Mouse (Mus musculus) neural tube, embryonic 11.5 days (tissue): ENCODE measurements around the gene Ets1. TPM values are rescaled to one million over a fixed set of nuclear protein-coding genes. Genes with fewer than 3 reads are reported as not detected.

Experiments
- ATAC-seq: fragments of 200-750 bp; cut with Nextera tagmentation; 2 replicates; pipeline ENCODE4 v1.8.0; 2017; ENCODE audit warnings: moderate number of reproducible peaks, mild to moderate bottlenecking, moderate TSS enrichment, moderate library complexity; ENCODE audit not compliant: insufficient read depth, low FRiP score, low TSS enrichment
- DNase-seq: peaks from one replicate; pipeline ENCODE4 v3.0.0-alpha.2; 2015; ENCODE audit warnings: low spot score
- H3K27ac ChIP-seq: fragments of 300-500 bp; sonication (generic); 2 replicates; pipeline ENCODE4 v1.5.1; 2014; ENCODE audit warnings: low read depth, mild to moderate bottlenecking, low read length
- H3K27me3 ChIP-seq: fragments of 300-500 bp; sonication (generic); 2 replicates; pipeline ENCODE4 v1.6.1; 2014; ENCODE audit warnings: mild to moderate bottlenecking, low read length, mixed read lengths; ENCODE audit not compliant: control insufficient read depth, insufficient read depth
- H3K36me3 ChIP-seq: fragments of 300-500 bp; sonication (generic); 2 replicates; pipeline ENCODE4 v1.6.1; 2014; ENCODE audit warnings: mild to moderate bottlenecking, low read length, moderate library complexity, mixed read lengths; ENCODE audit not compliant: control insufficient read depth, insufficient read depth
- H3K4me1 ChIP-seq: fragments of 300-500 bp; sonication (generic); 2 replicates; pipeline ENCODE4 v1.6.1; 2014; ENCODE audit warnings: low read length, mixed read lengths; ENCODE audit not compliant: control insufficient read depth, insufficient read depth
- H3K4me2 ChIP-seq: fragments of 300-500 bp; sonication (generic); 2 replicates; pipeline ENCODE4 v1.6.1; 2014; ENCODE audit warnings: low read depth, mild to moderate bottlenecking, moderate library complexity
- H3K4me3 ChIP-seq: fragments of 300-500 bp; sonication (generic); 2 replicates; pipeline ENCODE4 v1.5.1; 2014; ENCODE audit warnings: low read depth, low read length
- H3K9ac ChIP-seq: fragments of 300-500 bp; sonication (generic); 2 replicates; pipeline ENCODE4 v1.6.1; 2014; ENCODE audit warnings: mild to moderate bottlenecking, low read length
- H3K9me3 ChIP-seq: fragments of 300-500 bp; sonication (generic); 2 replicates; pipeline ENCODE4 v1.6.1; 2016; ENCODE audit warnings: low read length; ENCODE audit not compliant: control insufficient read depth
- WGBS: fragments of 180-500 bp; shearing (Covaris S2); extraction: QIAGEN DNeasy Blood & Tissue Kit; methylation state at CpG from one replicate; pipeline ENCODE4 v1.1.7; 2014; 5-methylcytosine and 5-hydroxymethylcytosine counted together
- polyA plus RNA-seq: library from polyadenylated mRNA; unstranded; fragments of >200 nt; fragmentation: Nextera tagmentation; extraction: Ambion mirVana; gene quantifications from 2 replicates; pipeline ENCODE4 v1.2.1, GENCODE M21; 2014

Gene Ets1
- polyA plus RNA-seq, 1 experiment from 2014 or later = 34.4 TPM

GRCm38 (mm10) chr9:32743157-32743556, 107.1 kb downstream of the Ets1 start:
- no peak for ATAC-seq
- H3K4me1 ChIP-seq = no peaks in the 10 kb centered on the region
- 51% methylated on average over 8 of the region's 8 CpGs for WGBS

GRCm38 (mm10) chr9:32743642-32744161, 107.7 kb downstream of the Ets1 start:
- H3K9ac ChIP-seq = no peak overlapping the region
- 80% methylated on average over 9 of the region's 9 CpGs for WGBS

More at GRCm38 (mm10) chr9:32743157-32743556, 107.1 kb downstream of the Ets1 start:
- Histone ChIP-seq H3K27me3 (no peaks in the 10 kb centered on the region), H3K9ac (no peak overlapping the region), H3K36me3 (no peaks in the 10 kb centered on the region; the same call in 1 of the 2 replicates), H3K4me3 (no peak overlapping the region), H3K9me3 (no peaks in the 10 kb centered on the region), H3K4me2 (no peak overlapping the region), H3K27ac (no peak overlapping the region)
- DNase-seq = no peak

DNA sequence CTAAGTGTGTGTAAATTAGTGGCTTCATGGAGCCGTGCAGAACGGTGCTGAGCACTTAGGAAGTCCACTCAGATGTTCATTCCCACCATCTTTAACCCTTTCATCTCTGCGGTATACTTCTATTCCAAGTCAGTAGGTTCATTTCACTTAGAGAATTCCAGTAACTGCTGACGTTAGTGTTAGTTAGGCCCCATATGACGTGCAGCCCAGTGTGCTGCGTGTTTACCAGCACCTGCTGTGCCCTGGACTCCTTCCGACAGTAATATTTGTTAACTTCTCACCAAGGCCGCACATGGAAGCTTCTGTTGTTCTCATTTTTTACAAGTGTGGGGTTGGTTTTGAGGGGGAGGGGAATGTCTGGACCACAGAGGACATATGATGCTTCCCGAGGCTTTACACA, 108.3 kb downstream of the Ets1 start:
- Histone ChIP-seq H3K4me3 (no peak overlapping the region), H3K27ac (no peak overlapping the region), H3K27me3 (no peaks in the 10 kb centered on the region), H3K4me1 (no peaks in the 10 kb centered on the region), H3K4me2 (no peak overlapping the region), H3K9me3 (no peaks in the 10 kb centered on the region), H3K9ac (no peak overlapping the region), H3K36me3 (no peaks in the 10 kb centered on the region; the same call in 1 of the 2 replicates)
- WGBS = 81% methylated on average over 9 of the region's 9 CpGs
- ATAC-seq (no peak), DNase-seq (no peak)

More at GRCm38 (mm10) chr9:32743642-32744161, 107.7 kb downstream of the Ets1 start:
- Histone ChIP-seq H3K4me3 (no peak overlapping the region), H3K4me1 (no peaks in the 10 kb centered on the region), H3K27me3 (no peaks in the 10 kb centered on the region), H3K9me3 (no peaks in the 10 kb centered on the region), H3K4me2 (no peak overlapping the region), H3K27ac (no peak overlapping the region), H3K36me3 (no peaks in the 10 kb centered on the region; the same call in 1 of the 2 replicates)
- DNase-seq (no peak), ATAC-seq (no peak)

- no peaks in the 10 kb centered on the region for H3K4me1 ChIP-seq
- 92% methylated on average over 12 of the region's 12 CpGs for WGBS
- no peak for ATAC-seq
- no peak overlapping the region for H3K27ac ChIP-seq
- no peaks in the 10 kb centered on the region for H3K27me3 ChIP-seq
- no peak overlapping the region for H3K4me2 ChIP-seq
- H3K9me3 ChIP-seq = no peaks in the 10 kb centered on the region
- no peak overlapping the region for H3K4me3 ChIP-seq
- no peaks in the 10 kb centered on the region; the same call in 1 of the 2 replicates for H3K36me3 ChIP-seq
- DNase-seq = no peak
- H3K9ac ChIP-seq = no peak overlapping the region
Measured at GRCm38 (mm10) chr9:32745079-32745763, 109.2 kb downstream of the Ets1 start.

GRCm38 (mm10) chr9:32745998-32746397, 110.0 kb downstream of the Ets1 start:
- ATAC-seq = no peak
- H3K4me1 ChIP-seq = no peaks in the 10 kb centered on the region
- no peak for DNase-seq
- H3K27me3 ChIP-seq = no peaks in the 10 kb centered on the region
- no peak overlapping the region for H3K9ac ChIP-seq
- WGBS = 78% methylated on average over 8 of the region's 8 CpGs
- no peaks in the 10 kb centered on the region for H3K9me3 ChIP-seq
- no peaks in the 10 kb centered on the region; the same call in 1 of the 2 replicates for H3K36me3 ChIP-seq
- no peak overlapping the region for H3K27ac ChIP-seq
- no peak overlapping the region for H3K4me3 ChIP-seq
- H3K4me2 ChIP-seq = no peak overlapping the region

- no peak overlapping the region for H3K9ac ChIP-seq
Measured at GRCm38 (mm10) chr9:32746615-32747014, 110.6 kb downstream of the Ets1 start.

DNA sequence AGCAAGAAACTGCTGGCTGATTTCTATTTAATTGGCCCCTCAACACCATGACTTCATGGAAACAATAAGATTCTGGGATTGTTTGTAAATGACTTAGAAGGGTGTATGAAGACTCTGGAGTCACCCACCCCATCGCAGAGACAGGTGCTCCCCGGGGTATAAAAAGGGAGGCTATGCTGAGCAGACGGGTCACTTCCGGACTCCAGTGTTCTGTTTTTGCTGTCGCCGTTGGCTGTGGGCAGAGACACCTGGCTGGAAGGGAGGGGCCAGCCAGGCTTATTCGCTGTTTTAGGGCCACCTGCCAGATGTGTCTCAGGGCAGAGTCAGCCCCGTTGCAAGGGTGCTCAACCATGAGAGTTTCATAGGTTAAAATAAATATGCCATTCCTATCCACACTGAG, 111.6 kb downstream of the Ets1 start:
- 80% methylated on average over 8 of the region's 8 CpGs for WGBS
- no peak overlapping the region for H3K4me2 ChIP-seq
- H3K36me3 ChIP-seq = no peaks in the 10 kb centered on the region; the same call in 1 of the 2 replicates
- no peaks in the 10 kb centered on the region for H3K4me1 ChIP-seq
- no peak overlapping the region for H3K4me3 ChIP-seq
- no peaks in the 10 kb centered on the region for H3K27me3 ChIP-seq
- no peak overlapping the region for H3K27ac ChIP-seq
- ATAC-seq (no peak), DNase-seq (no peak)
- H3K9me3 ChIP-seq = no peaks in the 10 kb centered on the region
- H3K9ac ChIP-seq = no peak overlapping the region

More at GRCm38 (mm10) chr9:32746615-32747014, 110.6 kb downstream of the Ets1 start:
- no peaks in the 10 kb centered on the region for H3K27me3 ChIP-seq
- no peak for DNase-seq
- no peaks in the 10 kb centered on the region for H3K9me3 ChIP-seq
- 93% methylated on average over 6 of the region's 6 CpGs for WGBS
- no peak overlapping the region for H3K27ac ChIP-seq
- no peak for ATAC-seq
- no peaks in the 10 kb centered on the region for H3K4me1 ChIP-seq
- H3K4me2 ChIP-seq = no peak overlapping the region
- no peaks in the 10 kb centered on the region; the same call in 1 of the 2 replicates for H3K36me3 ChIP-seq
- no peak overlapping the region for H3K4me3 ChIP-seq

- H3K36me3 ChIP-seq = no peaks in the 10 kb centered on the region
- no peak overlapping the region for H3K4me2 ChIP-seq
- no peak overlapping the region for H3K27ac ChIP-seq
- DNase-seq (peak; percentile 3), ATAC-seq (no peak)
- H3K4me1 ChIP-seq = no peaks in the 10 kb centered on the region
- H3K4me3 ChIP-seq = no peak overlapping the region
- no peaks in the 10 kb centered on the region for H3K9me3 ChIP-seq
- no peak overlapping the region for H3K9ac ChIP-seq
- 93% methylated on average over 5 of the region's 5 CpGs for WGBS
- no peaks in the 10 kb centered on the region for H3K27me3 ChIP-seq
Measured at GRCm38 (mm10) chr9:32748552-32748951, 112.5 kb downstream of the Ets1 start.
